Mouse (Mus musculus) frontal cortex, postnatal 25 days (tissue): Measurements from ENCODE around the gene Gldn.

Experiments used
- DNase-seq, 2 experiments: peaks; one replicate each; pipeline ENCODE4 v3.0.0; 2022; ENCODE audit warnings: low spot score in 2 of 2

Gene Gldn

GRCm38 (mm10) chr9:54286331-54286987, at the start of gene Gldn:
Gene Gldn, plus strand, starts transcription at chr9:54286486.
- DNase-seq: peak in 1 of 2 experiments; percentile 4

GRCm38 (mm10) chr9:54244869-54245665, 41.2 kb upstream of the Gldn start:
- DNase-seq: no peak

- DNase-seq: no peak
Observed at GRCm38 (mm10) chr9:54264754-54265153, 21.5 kb upstream of the Gldn start.

GRCm38 (mm10) chr9:54268010-54268409, 18.3 kb upstream of the Gldn start, which contains the start of gene Cyp19a1:
Gene Cyp19a1, minus strand, starts transcription at chr9:54268110.
- DNase-seq: no peak

GRCm38 (mm10) chr9:54269987-54270386, 16.3 kb upstream of the Gldn start:
- DNase-seq: no peak

GRCm38 (mm10) chr9:54270889-54271288, 15.4 kb upstream of the Gldn start:
- no peak for DNase-seq

GRCm38 (mm10) chr9:54275283-54275682, 11.0 kb upstream of the Gldn start:
- DNase-seq: no peak

- no peak for DNase-seq
Observed at GRCm38 (mm10) chr9:54279046-54279589, 7.2 kb upstream of the Gldn start.

- DNase-seq: no peak
Observed at GRCm38 (mm10) chr9:54287804-54288203, 1.5 kb downstream of the Gldn start.

- no peak for DNase-seq
Observed at GRCm38 (mm10) chr9:54299389-54299788, 13.1 kb downstream of the Gldn start.

GRCm38 (mm10) chr9:54299792-54300191, 13.5 kb downstream of the Gldn start:
- no peak for DNase-seq

GRCm38 (mm10) chr9:54301255-54301654, 15.0 kb downstream of the Gldn start:
- DNase-seq: no peak

GRCm38 (mm10) chr9:54308209-54308608, 21.9 kb downstream of the Gldn start:
- no peak for DNase-seq

GRCm38 (mm10) chr9:54308751-54309358, 22.6 kb downstream of the Gldn start:
- DNase-seq: no peak

- no peak for DNase-seq
Observed at GRCm38 (mm10) chr9:54316363-54316762, 30.1 kb downstream of the Gldn start.

GRCm38 (mm10) chr9:54323456-54323855, 37.2 kb downstream of the Gldn start:
- DNase-seq: no peak

GRCm38 (mm10) chr9:54329201-54329600, 42.9 kb downstream of the Gldn start:
- DNase-seq: no peak

- DNase-seq: no peak
Observed at GRCm38 (mm10) chr9:54335582-54335981, 49.3 kb downstream of the Gldn start.

- DNase-seq: peak; percentile 44 to 56
Observed at GRCm38 (mm10) chr9:54336532-54337144, 50.4 kb downstream of the Gldn start.

GRCm38 (mm10) chr9:54342026-54342425, 55.7 kb downstream of the Gldn start:
- DNase-seq: no peak

GRCm38 (mm10) chr9:54356756-54357155, 70.5 kb downstream of the Gldn start:
- DNase-seq: no peak
